Mouse (Mus musculus): Measurements from ENCODE around the gene Ppargc1a. TPM values are rescaled to one million over a fixed set of nuclear protein-coding genes. Genes with fewer than 3 reads are reported as not detected.

The Ppargc1a gene
- polyA plus RNA-seq (2015; fragmentation: Nextera tagmentation; extraction: Ambion mirVana) = 13.3 and 21.6 TPM in 2 replicates

DNA sequence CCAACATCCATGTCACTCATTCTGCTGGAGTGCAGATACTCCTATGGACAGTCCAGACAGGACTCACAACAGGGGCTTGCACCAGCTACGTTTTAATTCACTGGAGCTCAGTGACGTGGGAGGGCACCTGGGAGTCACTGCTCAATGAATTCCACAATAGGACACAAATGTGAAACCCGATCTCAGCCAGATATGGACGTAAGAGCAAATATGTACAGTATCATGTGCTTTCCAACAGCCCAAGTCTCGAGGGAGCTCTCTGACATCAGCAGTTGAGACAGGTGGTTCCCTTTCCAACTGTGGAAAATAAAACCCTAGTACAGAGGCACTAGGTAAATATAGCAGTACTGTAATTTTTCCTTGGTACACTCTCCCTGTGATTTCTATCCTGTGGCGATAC lies at the start of gene Ppargc1a:
Gene Ppargc1a, minus strand, starts transcription at position 68 of the 400 bp plus-strand sequence.
- H3K27me3 ChIP-seq (replicated peaks; ENCODE audit: control insufficient read depth, insufficient read depth, low read length) = no peaks in the 10 kb centered on the region
- peak within 1 kb of the TSS; percentile 28 for H3K4me2 ChIP-seq (ENCODE audit: low read length)
- H3K9me3 ChIP-seq (ENCODE audit: control insufficient read depth, low read length) = no peaks in the 10 kb centered on the region
- WGBS = 42% methylated on average over 6 of the region's 6 CpGs
- no peak within 1 kb of the TSS for H3K9ac ChIP-seq (ENCODE audit: low read depth, low read length)
- ATAC-seq = peak; percentile 45; the same call in 1 of the 2 replicates
- no peaks in the 10 kb centered on the region; the same call in 1 of the 2 replicates for H3K4me1 ChIP-seq (ENCODE audit: control insufficient read depth, insufficient read depth, low read depth, low read length)
- no peaks in the 10 kb centered on the region for H3K36me3 ChIP-seq (ENCODE audit: control insufficient read depth, insufficient read depth, low read length)
- 0 out of 2 replicates have a peak within 1 kb of the TSS, but pooled peaks have one; percentile 12 for H3K27ac ChIP-seq (ENCODE audit: low read depth, low read length)
- no peak within 1 kb of the TSS for H3K4me3 ChIP-seq (ENCODE audit: low read length)

DNA sequence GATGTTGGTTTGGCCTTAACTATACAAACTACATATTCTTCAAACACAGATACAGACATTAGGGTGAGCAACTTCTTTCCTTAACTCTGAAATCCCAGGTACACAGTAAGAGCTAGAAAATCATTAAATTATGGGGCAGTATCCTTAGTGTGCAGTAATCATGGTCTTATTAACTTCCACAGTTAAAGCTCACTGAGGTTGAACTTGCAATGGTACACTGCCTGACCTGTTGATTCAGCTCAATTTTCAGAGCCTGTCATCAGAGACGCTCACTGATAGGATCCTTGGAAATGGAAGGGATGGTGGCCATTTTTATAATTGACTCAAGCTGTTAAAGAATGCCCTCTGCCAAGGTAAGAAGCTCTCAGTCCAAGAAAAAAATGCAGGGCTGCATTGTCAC lies 49.4 kb upstream of the Ppargc1a start:
- Histone ChIP-seq H3K27ac (ENCODE audit: low read depth, low read length) (no peak overlapping the region), H3K9me3 (ENCODE audit: control insufficient read depth, low read length) (peaks cover 2% of the 10 kb centered on the region; the same call in 1 of the 2 replicates), H3K4me2 (ENCODE audit: low read length) (no peak overlapping the region), H3K36me3 (ENCODE audit: control insufficient read depth, insufficient read depth, low read length) (no peaks in the 10 kb centered on the region), H3K4me3 (ENCODE audit: low read length) (no peak overlapping the region), H3K27me3 (replicated peaks; ENCODE audit: control insufficient read depth, insufficient read depth, low read length) (no peaks in the 10 kb centered on the region), H3K4me1 (ENCODE audit: control insufficient read depth, insufficient read depth, low read depth, low read length) (no peaks in the 10 kb centered on the region), H3K9ac (ENCODE audit: low read depth, low read length) (no peak overlapping the region)
- ATAC-seq = no peak
- WGBS = 76% methylated on average over 1 of the region's 1 CpGs

DNA sequence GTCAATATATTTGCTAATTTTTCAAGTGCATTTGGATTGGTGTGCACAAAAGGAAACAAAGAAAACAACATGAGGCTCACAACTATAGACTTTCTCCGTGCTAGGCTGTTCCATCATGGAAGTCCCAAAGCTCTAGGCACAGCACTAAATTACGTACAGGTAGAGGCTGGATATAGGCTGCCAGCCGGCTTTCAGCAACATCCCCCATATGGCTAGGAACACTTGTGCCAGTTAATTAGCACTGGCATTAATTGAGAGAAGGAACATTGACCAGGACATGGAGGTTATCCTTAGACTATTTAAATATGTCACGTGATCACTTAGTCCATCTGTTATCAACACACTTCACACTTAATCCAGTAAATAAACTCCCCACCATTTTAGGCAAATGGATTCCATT lies 44.5 kb upstream of the Ppargc1a start:
- no peak overlapping the region for H3K27ac ChIP-seq (ENCODE audit: low read depth, low read length)
- WGBS = 80% methylated on average over 4 of the region's 4 CpGs
- H3K4me2 ChIP-seq (ENCODE audit: low read length) = no peak overlapping the region
- no peaks in the 10 kb centered on the region for H3K27me3 ChIP-seq (replicated peaks; ENCODE audit: control insufficient read depth, insufficient read depth, low read length)
- ATAC-seq = peak; percentile 50; the same call in 1 of the 2 replicates
- no peaks in the 10 kb centered on the region for H3K4me1 ChIP-seq (ENCODE audit: control insufficient read depth, insufficient read depth, low read depth, low read length)
- no peak overlapping the region for H3K4me3 ChIP-seq (ENCODE audit: low read length)
- no peak overlapping the region for H3K9ac ChIP-seq (ENCODE audit: low read depth, low read length)
- H3K9me3 ChIP-seq (ENCODE audit: control insufficient read depth, low read length) = no peaks in the 10 kb centered on the region
- H3K36me3 ChIP-seq (ENCODE audit: control insufficient read depth, insufficient read depth, low read length) = no peaks in the 10 kb centered on the region

GRCm38 (mm10) chr5:51607686-51608480 lies 40.4 kb upstream of the Ppargc1a start:
- ATAC-seq = no peak
- no peaks in the 10 kb centered on the region for H3K4me1 ChIP-seq (ENCODE audit: control insufficient read depth, insufficient read depth, low read depth, low read length)
- 74% methylated on average over 6 of the region's 6 CpGs for WGBS

DNA sequence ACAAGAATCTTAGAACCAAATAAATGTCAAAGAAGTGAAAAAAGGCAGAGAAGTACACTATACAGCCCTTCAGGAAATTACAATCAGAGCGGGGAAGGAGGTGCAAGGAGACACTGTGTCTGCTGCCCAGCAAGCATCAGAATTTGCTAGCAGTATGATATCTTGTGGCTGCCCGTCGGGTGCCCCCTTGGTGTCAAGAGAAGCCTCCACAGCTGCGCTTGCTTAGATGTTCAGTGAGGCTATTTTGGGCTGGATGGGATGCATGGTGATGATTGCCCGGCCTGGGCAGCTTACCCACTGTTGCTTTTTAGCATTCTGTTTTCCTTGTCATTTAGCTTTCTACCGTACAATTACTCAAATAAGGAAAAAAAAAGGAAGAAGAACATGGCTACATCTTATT lies 32.0 kb upstream of the Ppargc1a start:
- 77% methylated on average over 6 of the region's 6 CpGs for WGBS
- H3K36me3 ChIP-seq (ENCODE audit: control insufficient read depth, insufficient read depth, low read length) = no peaks in the 10 kb centered on the region
- H3K4me2 ChIP-seq (ENCODE audit: low read length) = no peak overlapping the region
- no peaks in the 10 kb centered on the region for H3K27me3 ChIP-seq (replicated peaks; ENCODE audit: control insufficient read depth, insufficient read depth, low read length)
- H3K9ac ChIP-seq (ENCODE audit: low read depth, low read length) = no peak overlapping the region
- H3K4me1 ChIP-seq (ENCODE audit: control insufficient read depth, insufficient read depth, low read depth, low read length) = no peaks in the 10 kb centered on the region
- no peak overlapping the region for H3K27ac ChIP-seq (ENCODE audit: low read depth, low read length)
- no peak for ATAC-seq
- no peak overlapping the region for H3K4me3 ChIP-seq (ENCODE audit: low read length)
- H3K9me3 ChIP-seq (ENCODE audit: control insufficient read depth, low read length) = no peaks in the 10 kb centered on the region

More at GRCm38 (mm10) chr5:51607686-51608480, 40.4 kb upstream of the Ppargc1a start:
- no peaks in the 10 kb centered on the region for H3K9me3 ChIP-seq (ENCODE audit: control insufficient read depth, low read length)
- no peak overlapping the region for H3K9ac ChIP-seq (ENCODE audit: low read depth, low read length)
- no peak overlapping the region for H3K4me2 ChIP-seq (ENCODE audit: low read length)
- H3K27me3 ChIP-seq (replicated peaks; ENCODE audit: control insufficient read depth, insufficient read depth, low read length) = no peaks in the 10 kb centered on the region
- no peak overlapping the region for H3K4me3 ChIP-seq (ENCODE audit: low read length)
- no peaks in the 10 kb centered on the region for H3K36me3 ChIP-seq (ENCODE audit: control insufficient read depth, insufficient read depth, low read length)
- no peak overlapping the region for H3K27ac ChIP-seq (ENCODE audit: low read depth, low read length)

DNA sequence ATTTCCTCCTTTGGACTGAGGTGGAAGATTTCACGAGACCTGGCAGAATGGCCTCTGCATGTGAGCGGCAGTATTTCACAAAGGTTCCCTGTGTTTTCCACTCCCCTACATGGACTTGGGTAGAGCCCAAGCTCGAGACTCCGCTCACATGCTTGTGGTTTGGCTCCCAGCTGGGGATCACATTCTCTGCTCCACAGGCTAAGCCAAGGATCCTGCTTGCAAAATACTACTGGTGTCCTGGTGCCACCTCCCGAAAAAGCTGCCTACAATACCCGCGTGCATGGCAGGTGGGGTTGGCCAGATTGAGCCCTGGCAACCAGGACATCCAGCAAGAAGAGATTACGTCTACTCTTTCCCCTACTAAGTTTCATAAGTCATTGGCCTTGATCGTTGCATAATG lies 28.1 kb upstream of the Ppargc1a start:
- H3K27ac ChIP-seq (ENCODE audit: low read depth, low read length) = no peak overlapping the region
- no peak overlapping the region for H3K9ac ChIP-seq (ENCODE audit: low read depth, low read length)
- no peak overlapping the region for H3K4me2 ChIP-seq (ENCODE audit: low read length)
- no peak for ATAC-seq
- H3K36me3 ChIP-seq (ENCODE audit: control insufficient read depth, insufficient read depth, low read length) = no peaks in the 10 kb centered on the region
- H3K4me3 ChIP-seq (ENCODE audit: low read length) = no peak overlapping the region
- no peaks in the 10 kb centered on the region for H3K27me3 ChIP-seq (replicated peaks; ENCODE audit: control insufficient read depth, insufficient read depth, low read length)
- H3K9me3 ChIP-seq (ENCODE audit: control insufficient read depth, low read length) = no peaks in the 10 kb centered on the region
- 85% methylated on average over 9 of the region's 9 CpGs for WGBS
- H3K4me1 ChIP-seq (ENCODE audit: control insufficient read depth, insufficient read depth, low read depth, low read length) = peaks cover 3% of the 10 kb centered on the region; the same call in 1 of the 2 replicates

GRCm38 (mm10) chr5:51592206-51592605 lies 24.7 kb upstream of the Ppargc1a start:
- H3K27ac ChIP-seq (ENCODE audit: low read depth, low read length) = no peak overlapping the region
- ATAC-seq = no peak
- H3K4me1 ChIP-seq (ENCODE audit: control insufficient read depth, insufficient read depth, low read depth, low read length) = peaks cover 3% of the 10 kb centered on the region; the same call in 1 of the 2 replicates
- 58% methylated on average over 5 of the region's 5 CpGs for WGBS
- H3K9ac ChIP-seq (ENCODE audit: low read depth, low read length) = no peak overlapping the region
- no peaks in the 10 kb centered on the region for H3K36me3 ChIP-seq (ENCODE audit: control insufficient read depth, insufficient read depth, low read length)
- no peaks in the 10 kb centered on the region for H3K9me3 ChIP-seq (ENCODE audit: control insufficient read depth, low read length)
- H3K27me3 ChIP-seq (replicated peaks; ENCODE audit: control insufficient read depth, insufficient read depth, low read length) = no peaks in the 10 kb centered on the region
- H3K4me3 ChIP-seq (ENCODE audit: low read length) = no peak overlapping the region
- no peak overlapping the region for H3K4me2 ChIP-seq (ENCODE audit: low read length)

DNA sequence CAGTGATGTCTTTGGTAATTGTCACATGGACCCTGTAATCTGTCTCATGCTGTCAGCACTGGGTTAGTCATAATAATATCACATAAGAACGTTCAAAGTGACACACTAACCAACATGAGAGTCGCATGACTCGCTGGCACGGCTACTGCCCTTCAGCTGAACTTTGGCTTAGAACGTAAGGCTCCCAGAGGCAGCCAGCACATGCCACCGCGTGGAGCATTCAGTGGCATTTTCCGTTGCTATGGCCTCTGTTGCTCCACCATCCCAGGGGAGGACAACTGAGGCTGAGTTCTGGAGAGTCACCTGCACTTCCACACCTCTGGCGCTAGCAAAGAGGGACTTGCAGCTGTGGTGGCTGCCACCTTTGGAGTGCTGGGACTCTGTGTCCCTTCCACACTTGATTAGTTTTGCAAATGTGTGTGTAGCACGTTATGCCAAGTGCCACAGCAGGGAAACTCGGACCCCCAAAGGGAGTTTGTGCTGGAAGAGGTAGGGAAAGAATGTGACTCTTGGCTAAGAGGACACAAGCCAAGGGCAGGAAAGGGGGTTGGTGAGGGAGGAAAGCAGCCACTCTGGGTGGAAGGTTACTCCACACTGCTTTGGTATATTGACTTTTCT lies 24.1 kb upstream of the Ppargc1a start:
- 37% methylated on average over 11 of the region's 11 CpGs for WGBS
- peak; percentile 40; the same call in 1 of the 2 replicates for ATAC-seq
- no peak overlapping the region for H3K27ac ChIP-seq (ENCODE audit: low read depth, low read length)

DNA sequence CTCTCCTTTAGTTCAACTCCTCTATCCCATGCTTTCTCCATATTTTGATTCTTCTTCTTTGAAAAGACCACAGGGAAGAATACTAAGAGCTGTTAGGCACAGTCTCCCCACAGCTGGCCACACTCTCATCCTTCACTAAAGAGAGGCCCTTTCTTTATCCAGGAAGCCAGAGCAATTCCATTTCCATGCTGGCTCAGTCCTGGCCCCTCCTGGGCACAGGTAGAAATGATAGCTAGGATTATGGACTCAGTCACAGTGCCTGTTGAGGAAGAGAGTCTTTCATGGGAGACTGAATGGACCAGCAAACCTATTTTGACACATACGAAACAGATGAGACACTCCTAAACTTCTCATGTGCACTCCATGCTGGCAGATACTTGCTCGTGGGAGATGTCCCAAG lies 18.7 kb upstream of the Ppargc1a start:
- no peak overlapping the region for H3K4me3 ChIP-seq (ENCODE audit: low read length)
- H3K27ac ChIP-seq (ENCODE audit: low read depth, low read length) = no peak overlapping the region
- no peaks in the 10 kb centered on the region for H3K27me3 ChIP-seq (replicated peaks; ENCODE audit: control insufficient read depth, insufficient read depth, low read length)
- no peaks in the 10 kb centered on the region for H3K36me3 ChIP-seq (ENCODE audit: control insufficient read depth, insufficient read depth, low read length)
- no peak for ATAC-seq
- H3K4me2 ChIP-seq (ENCODE audit: low read length) = no peak overlapping the region
- no peak overlapping the region for H3K9ac ChIP-seq (ENCODE audit: low read depth, low read length)
- WGBS = 90% methylated on average over 2 of the region's 2 CpGs
- peaks cover 3% of the 10 kb centered on the region; the same call in 1 of the 2 replicates for H3K4me1 ChIP-seq (ENCODE audit: control insufficient read depth, insufficient read depth, low read depth, low read length)
- no peaks in the 10 kb centered on the region for H3K9me3 ChIP-seq (ENCODE audit: control insufficient read depth, low read length)

More for the DNA sequence above, 24.1 kb upstream of the Ppargc1a start:
- Histone ChIP-seq H3K36me3 (ENCODE audit: control insufficient read depth, insufficient read depth, low read length) (no peaks in the 10 kb centered on the region), H3K4me3 (ENCODE audit: low read length) (no peak overlapping the region), H3K9me3 (ENCODE audit: control insufficient read depth, low read length) (no peaks in the 10 kb centered on the region), H3K4me1 (ENCODE audit: control insufficient read depth, insufficient read depth, low read depth, low read length) (peaks cover 3% of the 10 kb centered on the region; the same call in 1 of the 2 replicates), H3K27me3 (replicated peaks; ENCODE audit: control insufficient read depth, insufficient read depth, low read length) (no peaks in the 10 kb centered on the region), H3K4me2 (ENCODE audit: low read length) (no peak overlapping the region), H3K9ac (ENCODE audit: low read depth, low read length) (no peak overlapping the region)
